Mouse (Mus musculus) lung, embryonic 15.5 days (tissue): ENCODE data around the gene Ccdc60. TPM values are rescaled to one million over a fixed set of nuclear protein-coding genes. Genes with fewer than 3 reads are reported as not detected.

Experiments used
- ATAC-seq: fragments of 200-750 bp; cut with Nextera tagmentation; 2 replicates; pipeline ENCODE4 v1.8.0; 2017; ENCODE audit warnings: moderate number of reproducible peaks, borderline replicate concordance; ENCODE audit not compliant: low FRiP score, low TSS enrichment; ENCODE audit errors: extremely low read depth
- H3K27ac ChIP-seq: fragments of 300-500 bp; sonication (generic); 2 replicates; pipeline ENCODE4 v1.5.1; 2015; ENCODE audit warnings: moderate library complexity, mild to moderate bottlenecking, inconsistent platforms
- H3K27me3 ChIP-seq: fragments of 300-500 bp; sonication (generic); 2 replicates; pipeline ENCODE4 v1.6.1; 2015; ENCODE audit warnings: inconsistent platforms
- H3K36me3 ChIP-seq: fragments of 300-500 bp; sonication (generic); 2 replicates; pipeline ENCODE4 v1.6.1; 2015; ENCODE audit warnings: inconsistent platforms
- H3K4me1 ChIP-seq: fragments of 300-500 bp; sonication (generic); 2 replicates; pipeline ENCODE4 v1.6.1; 2015; ENCODE audit warnings: inconsistent platforms
- H3K4me2 ChIP-seq: fragments of 300-500 bp; sonication (generic); 2 replicates; pipeline ENCODE4 v1.6.1; 2015; ENCODE audit warnings: inconsistent platforms, mild to moderate bottlenecking, moderate library complexity
- H3K4me3 ChIP-seq: fragments of 300-500 bp; sonication (generic); 2 replicates; pipeline ENCODE4 v1.5.1; 2015; ENCODE audit warnings: mild to moderate bottlenecking, inconsistent platforms
- H3K9ac ChIP-seq: fragments of 300-500 bp; sonication (generic); 2 replicates; pipeline ENCODE4 v1.6.1; 2015; ENCODE audit warnings: inconsistent platforms
- H3K9me3 ChIP-seq: fragments of 300-500 bp; sonication (generic); 2 replicates; pipeline ENCODE4 v1.6.1; 2016; ENCODE audit warnings: inconsistent platforms
- WGBS: fragments of 180-500 bp; shearing (Covaris S2); methylation state at CpG from one replicate; pipeline ENCODE4 v1.1.7; 2015; 5-methylcytosine and 5-hydroxymethylcytosine counted together
- polyA plus RNA-seq: library from polyadenylated mRNA; unstranded; fragments of >200 nt; fragmentation: Nextera tagmentation; extraction: Ambion mirVana; gene quantifications from 2 replicates; pipeline ENCODE4 v1.2.1, GENCODE M21; 2015

Gene Ccdc60
- polyA plus RNA-seq, 1 experiment from 2014 or later = 1.0 TPM

- Histone ChIP-seq H3K36me3 (no peaks in the 10 kb centered on the region), H3K4me1 (no peaks in the 10 kb centered on the region), H3K4me2 (no peak overlapping the region), H3K4me3 (no peak overlapping the region), H3K27ac (no peak overlapping the region), H3K9ac (no peak overlapping the region), H3K9me3 (no peaks in the 10 kb centered on the region), H3K27me3 (no peaks in the 10 kb centered on the region)
- ATAC-seq = no peak
- WGBS = 71% methylated on average over 6 of the region's 6 CpGs
Observed at GRCm38 (mm10) chr5:116228414-116228813, 60.4 kb downstream of the Ccdc60 start.

GRCm38 (mm10) chr5:116224023-116224422 is 64.8 kb downstream of the Ccdc60 start:
- H3K9me3 ChIP-seq = no peaks in the 10 kb centered on the region
- no peak overlapping the region for H3K9ac ChIP-seq
- no peak overlapping the region for H3K4me2 ChIP-seq
- ATAC-seq = no peak
- H3K27me3 ChIP-seq = no peaks in the 10 kb centered on the region
- H3K36me3 ChIP-seq = no peaks in the 10 kb centered on the region
- 76% methylated on average over 6 of the region's 6 CpGs for WGBS
- no peak overlapping the region for H3K27ac ChIP-seq
- H3K4me1 ChIP-seq = no peaks in the 10 kb centered on the region
- H3K4me3 ChIP-seq = no peak overlapping the region

- 84% methylated on average over 3 of the region's 3 CpGs for WGBS
- H3K9ac ChIP-seq = no peak overlapping the region
- no peak for ATAC-seq
- no peaks in the 10 kb centered on the region for H3K9me3 ChIP-seq
- H3K4me2 ChIP-seq = no peak overlapping the region
- no peaks in the 10 kb centered on the region for H3K36me3 ChIP-seq
- no peak overlapping the region for H3K27ac ChIP-seq
- no peaks in the 10 kb centered on the region for H3K27me3 ChIP-seq
- no peaks in the 10 kb centered on the region for H3K4me1 ChIP-seq
- H3K4me3 ChIP-seq = no peak overlapping the region
Observed at GRCm38 (mm10) chr5:116221916-116222315, 66.9 kb downstream of the Ccdc60 start.

- 67% methylated on average over 7 of the region's 7 CpGs for WGBS
- Histone ChIP-seq H3K27ac (no peak overlapping the region), H3K27me3 (no peaks in the 10 kb centered on the region), H3K9ac (no peak overlapping the region), H3K4me2 (no peak overlapping the region), H3K9me3 (no peaks in the 10 kb centered on the region), H3K36me3 (no peaks in the 10 kb centered on the region), H3K4me1 (no peaks in the 10 kb centered on the region), H3K4me3 (no peak overlapping the region)
- no peak for ATAC-seq
Observed at GRCm38 (mm10) chr5:116219288-116219687, 69.5 kb downstream of the Ccdc60 start.

GRCm38 (mm10) chr5:116212706-116213105 is 76.1 kb downstream of the Ccdc60 start:
- Histone ChIP-seq H3K4me2 (no peak overlapping the region), H3K27me3 (no peaks in the 10 kb centered on the region), H3K36me3 (no peaks in the 10 kb centered on the region), H3K4me1 (no peaks in the 10 kb centered on the region), H3K9ac (no peak overlapping the region), H3K9me3 (no peaks in the 10 kb centered on the region), H3K27ac (no peak overlapping the region), H3K4me3 (no peak overlapping the region)
- WGBS = 56% methylated on average over 5 of the region's 5 CpGs
- ATAC-seq = no peak

GRCm38 (mm10) chr5:116209378-116210091 is 79.2 kb downstream of the Ccdc60 start:
- Histone ChIP-seq H3K4me1 (no peaks in the 10 kb centered on the region), H3K9me3 (no peaks in the 10 kb centered on the region), H3K9ac (no peak overlapping the region), H3K36me3 (no peaks in the 10 kb centered on the region), H3K27ac (no peak overlapping the region), H3K27me3 (no peaks in the 10 kb centered on the region), H3K4me2 (no peak overlapping the region), H3K4me3 (no peak overlapping the region)
- ATAC-seq = no peak
- 42% methylated on average over 11 of the region's 11 CpGs for WGBS

- H3K36me3 ChIP-seq = no peaks in the 10 kb centered on the region
- no peaks in the 10 kb centered on the region for H3K9me3 ChIP-seq
- 46% methylated on average over 16 of the region's 16 CpGs for WGBS
- ATAC-seq = no peak
- no peaks in the 10 kb centered on the region for H3K27me3 ChIP-seq
- H3K27ac ChIP-seq = no peak overlapping the region
- no peak overlapping the region for H3K4me3 ChIP-seq
- H3K9ac ChIP-seq = no peak overlapping the region
- H3K4me1 ChIP-seq = no peaks in the 10 kb centered on the region
- no peak overlapping the region for H3K4me2 ChIP-seq
Observed at GRCm38 (mm10) chr5:116208741-116209368, 79.9 kb downstream of the Ccdc60 start.

- no peaks in the 10 kb centered on the region for H3K36me3 ChIP-seq
- no peak overlapping the region for H3K4me3 ChIP-seq
- no peak overlapping the region for H3K27ac ChIP-seq
- H3K4me1 ChIP-seq = no peaks in the 10 kb centered on the region
- no peaks in the 10 kb centered on the region for H3K27me3 ChIP-seq
- ATAC-seq = no peak
- H3K9ac ChIP-seq = no peak overlapping the region
- no peak overlapping the region for H3K4me2 ChIP-seq
- H3K9me3 ChIP-seq = no peaks in the 10 kb centered on the region
- 65% methylated on average over 5 of the region's 5 CpGs for WGBS
Observed at GRCm38 (mm10) chr5:116202692-116203091, 86.1 kb downstream of the Ccdc60 start.

GRCm38 (mm10) chr5:116194499-116194898 is 94.3 kb downstream of the Ccdc60 start:
- no peaks in the 10 kb centered on the region for H3K36me3 ChIP-seq
- no peaks in the 10 kb centered on the region for H3K9me3 ChIP-seq
- H3K4me1 ChIP-seq = no peaks in the 10 kb centered on the region
- no peak overlapping the region for H3K27ac ChIP-seq
- no peak overlapping the region for H3K4me2 ChIP-seq
- no peak overlapping the region for H3K9ac ChIP-seq
- 29% methylated on average over 11 of the region's 11 CpGs for WGBS
- H3K27me3 ChIP-seq = no peaks in the 10 kb centered on the region
- no peak for ATAC-seq
- no peak overlapping the region for H3K4me3 ChIP-seq

GRCm38 (mm10) chr5:116192693-116193092 is 96.1 kb downstream of the Ccdc60 start:
- Histone ChIP-seq H3K4me3 (no peak overlapping the region), H3K36me3 (no peaks in the 10 kb centered on the region), H3K27ac (no peak overlapping the region), H3K27me3 (no peaks in the 10 kb centered on the region), H3K9ac (no peak overlapping the region), H3K4me1 (no peaks in the 10 kb centered on the region), H3K9me3 (no peaks in the 10 kb centered on the region), H3K4me2 (no peak overlapping the region)
- no peak for ATAC-seq
- 70% methylated on average over 9 of the region's 9 CpGs for WGBS

GRCm38 (mm10) chr5:116191596-116191995 is 97.2 kb downstream of the Ccdc60 start:
- no peak overlapping the region for H3K4me2 ChIP-seq
- no peaks in the 10 kb centered on the region for H3K27me3 ChIP-seq
- ATAC-seq = no peak
- no peak overlapping the region for H3K4me3 ChIP-seq
- H3K36me3 ChIP-seq = no peaks in the 10 kb centered on the region
- 77% methylated on average over 3 of the region's 3 CpGs for WGBS
- H3K9me3 ChIP-seq = no peaks in the 10 kb centered on the region
- H3K9ac ChIP-seq = no peak overlapping the region
- no peaks in the 10 kb centered on the region for H3K4me1 ChIP-seq
- no peak overlapping the region for H3K27ac ChIP-seq

- no peaks in the 10 kb centered on the region for H3K4me1 ChIP-seq
- no peaks in the 10 kb centered on the region for H3K36me3 ChIP-seq
- H3K27ac ChIP-seq = no peak overlapping the region
- 17% methylated on average over 6 of the region's 6 CpGs for WGBS
- H3K4me2 ChIP-seq = no peak overlapping the region
- no peaks in the 10 kb centered on the region for H3K27me3 ChIP-seq
- H3K4me3 ChIP-seq = no peak overlapping the region
- no peak for ATAC-seq
- H3K9me3 ChIP-seq = no peaks in the 10 kb centered on the region
- H3K9ac ChIP-seq = no peak overlapping the region
Observed at GRCm38 (mm10) chr5:116189818-116190217, 99.0 kb downstream of the Ccdc60 start.
